Mouse (Mus musculus): ENCODE measurements around the gene Vmn2r6. TPM values are rescaled to one million over a fixed set of nuclear protein-coding genes. Genes with fewer than 3 reads are reported as not detected.
A peak's percentile ranks its signal among the peaks of the same experiment; 100 is the strongest.
"Not testable (repeated sequence)": the region's sequence is repeated elsewhere in the genome, so short reads cannot be mapped to it uniquely, and the experiment has no call there.

Gene Vmn2r6
- polyA plus RNA-seq (2014; fragmentation: Nextera tagmentation; extraction: Ambion mirVana): not detected in 2 replicates

- H3K4me3 ChIP-seq (ENCODE audit: low read depth, low read length); H3K9me3 ChIP-seq (ENCODE audit: control insufficient read depth, low read length); H3K4me2 ChIP-seq (replicated peaks; ENCODE audit: low read depth, low read length); H3K9ac ChIP-seq (ENCODE audit: low read depth, low read length); DNase-seq (ENCODE audit: low spot score); H3K36me3 ChIP-seq (ENCODE audit: control insufficient read depth, insufficient read depth, low read length); H3K27ac ChIP-seq (ENCODE audit: low read depth, low read length); H3K27me3 ChIP-seq (ENCODE audit: control insufficient read depth, insufficient read depth, low read length); ATAC-seq (ENCODE audit: low FRiP score); H3K4me1 ChIP-seq (replicated peaks; ENCODE audit: control insufficient read depth, insufficient read depth, low read length): not testable (repeated sequence)
- WGBS: 82% methylated on average over 2 of the region's 2 CpGs
These were observed at the start of gene Vmn2r6 for GRCm38 (mm10) chr3:64565730-64566129. Gene Vmn2r6 (minus strand): TSS chr3:64565830.

DNA sequence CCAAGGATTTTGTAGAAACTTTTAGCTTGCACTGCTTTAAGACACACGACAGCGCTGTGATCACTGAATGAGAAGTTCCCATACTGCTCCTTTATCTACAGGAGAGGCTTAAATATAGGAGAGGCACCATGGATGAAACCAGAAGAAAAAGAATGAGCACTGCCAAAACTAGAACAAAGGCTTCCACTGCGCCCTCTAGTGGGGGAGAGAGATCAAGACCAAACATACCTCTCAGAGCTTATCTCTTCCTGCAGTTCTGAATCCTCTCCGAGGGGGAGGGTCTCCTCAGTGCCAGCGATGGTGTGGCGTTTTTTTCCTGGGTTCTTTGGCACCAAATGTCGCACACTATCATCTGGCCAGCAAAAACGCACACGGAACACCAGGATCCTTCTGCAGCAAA is 22.0 kb upstream of the Vmn2r6 start:
- ATAC-seq (ENCODE audit: low FRiP score) (no peak), DNase-seq (ENCODE audit: low spot score) (peak; percentile 37)
- Histone ChIP-seq H3K4me1 (replicated peaks; ENCODE audit: control insufficient read depth, insufficient read depth, low read length) (no peaks in the 10 kb centered on the region), H3K27ac (ENCODE audit: low read depth, low read length) (no peak overlapping the region), H3K27me3 (ENCODE audit: control insufficient read depth, insufficient read depth, low read length) (no peaks in the 10 kb centered on the region), H3K36me3 (ENCODE audit: control insufficient read depth, insufficient read depth, low read length) (no peaks in the 10 kb centered on the region), H3K9ac (ENCODE audit: low read depth, low read length) (no peak overlapping the region), H3K4me3 (ENCODE audit: low read depth, low read length) (no peak overlapping the region), H3K4me2 (replicated peaks; ENCODE audit: low read depth, low read length) (no peak overlapping the region), H3K9me3 (ENCODE audit: control insufficient read depth, low read length) (no peaks in the 10 kb centered on the region)
- 73% methylated on average over 9 of the region's 9 CpGs for WGBS

DNA sequence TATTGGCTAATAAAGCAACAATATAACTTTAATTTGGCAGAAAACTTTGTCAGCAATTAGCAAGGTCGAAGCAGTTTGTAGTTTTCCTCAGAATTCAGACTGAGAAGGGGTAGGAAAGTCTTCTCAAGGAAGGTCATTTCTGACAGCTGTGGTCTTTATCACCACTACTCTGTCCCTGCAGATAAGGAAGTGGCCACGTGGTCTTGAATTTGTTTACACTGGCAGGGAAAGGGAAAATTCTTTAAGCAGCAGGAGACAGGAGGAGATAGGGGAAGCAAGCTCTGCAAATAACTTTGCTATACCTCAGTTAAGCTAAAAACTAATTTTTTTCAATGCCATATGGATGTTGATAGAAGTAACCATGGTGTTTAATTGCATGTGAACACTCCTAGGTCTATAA is 3.2 kb upstream of the Vmn2r6 start:
- WGBS: 78% methylated on average over 2 of the region's 2 CpGs

DNA sequence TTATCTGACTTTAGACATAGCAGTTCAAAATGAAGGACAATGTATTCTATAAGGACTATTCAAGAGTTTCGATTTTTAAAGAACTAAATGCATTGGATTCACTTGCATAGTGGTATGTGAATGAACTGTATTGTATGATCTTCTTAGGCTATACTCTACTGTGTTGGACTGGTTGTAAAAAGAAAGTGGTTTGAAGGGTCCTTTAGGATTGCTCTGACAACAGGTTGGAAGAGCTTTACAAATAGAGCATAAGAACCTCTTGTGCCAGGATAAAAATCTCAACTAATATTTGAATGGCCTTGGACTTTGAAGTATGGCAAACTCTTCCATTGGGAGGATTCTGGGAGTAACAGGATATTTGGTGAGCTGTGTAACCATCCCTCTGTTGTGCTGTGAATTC is 42.0 kb downstream of the Vmn2r6 start:
- H3K27ac ChIP-seq (ENCODE audit: low read depth, low read length); H3K27me3 ChIP-seq (ENCODE audit: control insufficient read depth, insufficient read depth, low read length); H3K4me2 ChIP-seq (replicated peaks; ENCODE audit: low read depth, low read length); H3K9ac ChIP-seq (ENCODE audit: low read depth, low read length); H3K4me3 ChIP-seq (ENCODE audit: low read depth, low read length); ATAC-seq (ENCODE audit: low FRiP score); DNase-seq (ENCODE audit: low spot score); H3K9me3 ChIP-seq (ENCODE audit: control insufficient read depth, low read length); H3K4me1 ChIP-seq (replicated peaks; ENCODE audit: control insufficient read depth, insufficient read depth, low read length); H3K36me3 ChIP-seq (ENCODE audit: control insufficient read depth, insufficient read depth, low read length): not testable (repeated sequence)
- 82% methylated on average over 1 of the region's 1 CpGs for WGBS

More for the DNA sequence above, 3.2 kb upstream of the Vmn2r6 start:
- H3K4me3 ChIP-seq (ENCODE audit: low read depth, low read length); H3K9me3 ChIP-seq (ENCODE audit: control insufficient read depth, low read length); H3K36me3 ChIP-seq (ENCODE audit: control insufficient read depth, insufficient read depth, low read length); H3K27me3 ChIP-seq (ENCODE audit: control insufficient read depth, insufficient read depth, low read length); DNase-seq (ENCODE audit: low spot score); H3K9ac ChIP-seq (ENCODE audit: low read depth, low read length); H3K4me2 ChIP-seq (replicated peaks; ENCODE audit: low read depth, low read length); H3K4me1 ChIP-seq (replicated peaks; ENCODE audit: control insufficient read depth, insufficient read depth, low read length); ATAC-seq (ENCODE audit: low FRiP score); H3K27ac ChIP-seq (ENCODE audit: low read depth, low read length): not testable (repeated sequence)

GRCm38 (mm10) chr3:64509742-64510141 is 55.9 kb downstream of the Vmn2r6 start, which contains the start of gene Vmn2r5:
Gene Vmn2r5 (minus strand): TSS chr3:64509842.
- not testable (repeated sequence) for ATAC-seq (ENCODE audit: low FRiP score); H3K27me3 ChIP-seq (ENCODE audit: control insufficient read depth, insufficient read depth, low read length); DNase-seq (ENCODE audit: low spot score); H3K36me3 ChIP-seq (ENCODE audit: control insufficient read depth, insufficient read depth, low read length); H3K27ac ChIP-seq (ENCODE audit: low read depth, low read length); H3K4me2 ChIP-seq (replicated peaks; ENCODE audit: low read depth, low read length); H3K4me1 ChIP-seq (replicated peaks; ENCODE audit: control insufficient read depth, insufficient read depth, low read length); H3K9ac ChIP-seq (ENCODE audit: low read depth, low read length); H3K4me3 ChIP-seq (ENCODE audit: low read depth, low read length); H3K9me3 ChIP-seq (ENCODE audit: control insufficient read depth, low read length)
- WGBS: no CpG with 5 or more reads among the region's 2 CpGs

Other genes with a start within 250 kb of the Vmn2r6 start
- gene Vmn2r4, start 150.5 kb downstream of the Vmn2r6 start, polyA plus RNA-seq (2014; fragmentation: Nextera tagmentation; extraction: Ambion mirVana): not detected in 2 replicates
- gene Vmn2r5, start 56.0 kb downstream of the Vmn2r6 start, polyA plus RNA-seq (2014; fragmentation: Nextera tagmentation; extraction: Ambion mirVana): not detected in 2 replicates

Measured in hindbrain, embryonic 11.5 days (tissue).